Mouse (Mus musculus) brain, embryonic 14.5 days (tissue): ENCODE data around the gene Lig3.

Experiments
- CTCF ChIP-seq: fragments of 200-500 bp; IDR thresholded peaks from 2 replicates; pipeline ENCODE4 v1.5.1; 2012; ENCODE audit warnings: inconsistent platforms, mild to moderate bottlenecking, moderate library complexity, borderline replicate concordance; ENCODE audit not compliant: insufficient read depth, insufficient read length; ENCODE audit errors: extremely low read depth
- POLR2A ChIP-seq: fragments of 200-500 bp; IDR thresholded peaks from 2 replicates; pipeline ENCODE4 v1.6.1; 2012; ENCODE audit warnings: mild to moderate bottlenecking, inconsistent platforms, borderline replicate concordance; ENCODE audit not compliant: poor library complexity, insufficient read depth, insufficient read length, severe bottlenecking; ENCODE audit errors: extremely low read depth

GRCm38 (mm10) chr11:82746138-82746537, 34.8 kb upstream of the Lig3 start:
- TF ChIP-seq CTCF (peak; percentile 49; the same call in 1 of the 2 replicates), POLR2A (no peak)
